Mouse (Mus musculus): ENCODE data around the gene Rnf11. TPM values are rescaled to one million over a fixed set of nuclear protein-coding genes. Genes with fewer than 3 reads are reported as not detected.
A peak's percentile ranks its signal among the peaks of the same experiment; 100 is the strongest.
"Not testable (repeated sequence)": the region's sequence is repeated elsewhere in the genome, so short reads cannot be mapped to it uniquely, and the experiment has no call there.

Rnf11 gene
- polyA plus RNA-seq, 1 experiment from 2014 or later, result 49.1 TPM

GRCm38 (mm10) chr4:109406486-109407175, 77.9 kb downstream of the Rnf11 start, which contains the start of gene Ttc39a:
TSS of gene Ttc39a (plus strand) at chr4:109406623.
- 1% methylated on average over 22 of the region's 56 CpGs for WGBS
- ATAC-seq (ENCODE audit: low FRiP score), result peak; percentile 60
- H3K4me2 ChIP-seq, result peak within 1 kb of the TSS; percentile 100
- H3K4me3 ChIP-seq (replicated peaks), result peak within 1 kb of the TSS; percentile 67
- peak within 1 kb of the TSS; percentile 78 for H3K9ac ChIP-seq
- H3K27ac ChIP-seq, result peak within 1 kb of the TSS; percentile 53
- no peaks in the 10 kb centered on the region for H3K9me3 ChIP-seq
- H3K4me1 ChIP-seq, result peaks cover 21% of the 10 kb centered on the region
- peaks cover 21% of the 10 kb centered on the region for H3K27me3 ChIP-seq
- H3K36me3 ChIP-seq (replicated peaks), result no peaks in the 10 kb centered on the region

GRCm38 (mm10) chr4:109406054-109406485, 78.5 kb downstream of the Rnf11 start:
- Histone ChIP-seq H3K4me1 (peaks cover 21% of the 10 kb centered on the region), H3K9ac (peak overlapping the region; percentile 78; the same call in 1 of the 2 replicates), H3K27me3 (peaks cover 21% of the 10 kb centered on the region), H3K27ac (peak overlapping the region; percentile 53; the same call in 1 of the 2 replicates), H3K4me2 (peak overlapping the region; percentile 100), H3K36me3 (replicated peaks) (no peaks in the 10 kb centered on the region), H3K4me3 (replicated peaks) (peak overlapping the region; percentile 67), H3K9me3 (no peaks in the 10 kb centered on the region)
- WGBS, result 9% methylated on average over 3 of the region's 3 CpGs
- peak; percentile 70 for ATAC-seq (ENCODE audit: low FRiP score)

GRCm38 (mm10) chr4:109405415-109405814, 79.1 kb downstream of the Rnf11 start:
- H3K4me3 ChIP-seq (replicated peaks), result no peak overlapping the region
- 46% methylated on average over 8 of the region's 8 CpGs for WGBS

GRCm38 (mm10) chr4:109404908-109405307, 79.6 kb downstream of the Rnf11 start:
- H3K36me3 ChIP-seq (replicated peaks); H3K4me3 ChIP-seq (replicated peaks); H3K9ac ChIP-seq; ATAC-seq (ENCODE audit: low FRiP score); H3K9me3 ChIP-seq; H3K4me2 ChIP-seq: not testable (repeated sequence)
- WGBS, result 91% methylated on average over 3 of the region's 3 CpGs
- Histone ChIP-seq H3K4me1 (peaks cover 21% of the 10 kb centered on the region), H3K27me3 (peaks cover 21% of the 10 kb centered on the region), H3K27ac (0 out of 2 replicates have a peak overlapping the region, but pooled peaks have one; percentile 11)

More at GRCm38 (mm10) chr4:109405415-109405814, 79.1 kb downstream of the Rnf11 start:
- H3K9ac ChIP-seq, result no peak overlapping the region
- peak; percentile 60; the same call in 1 of the 2 replicates for ATAC-seq (ENCODE audit: low FRiP score)
- peak overlapping the region; percentile 100; the same call in 1 of the 2 replicates for H3K4me2 ChIP-seq
- H3K36me3 ChIP-seq (replicated peaks), result no peaks in the 10 kb centered on the region
- H3K27me3 ChIP-seq, result peaks cover 21% of the 10 kb centered on the region
- no peaks in the 10 kb centered on the region for H3K9me3 ChIP-seq
- peak overlapping the region; percentile 53 for H3K27ac ChIP-seq
- peaks cover 21% of the 10 kb centered on the region for H3K4me1 ChIP-seq

GRCm38 (mm10) chr4:109401176-109401689, 83.3 kb downstream of the Rnf11 start:
- H3K27me3 ChIP-seq, result 0 out of 2 replicates have a peak, but pooled peaks cover 5% of the 10 kb centered on the region
- no peaks in the 10 kb centered on the region for H3K36me3 ChIP-seq (replicated peaks)
- no peak for ATAC-seq (ENCODE audit: low FRiP score)
- no peaks in the 10 kb centered on the region for H3K9me3 ChIP-seq
- peaks cover 8% of the 10 kb centered on the region for H3K4me1 ChIP-seq
- H3K9ac ChIP-seq, result no peak overlapping the region
- no peak overlapping the region for H3K4me3 ChIP-seq (replicated peaks)
- H3K4me2 ChIP-seq, result no peak overlapping the region
- no peak overlapping the region for H3K27ac ChIP-seq
- WGBS, result 77% methylated on average over 5 of the region's 5 CpGs

Other genes starting within 250 kb of the Rnf11 start
- gene Eps15, start 204.5 kb downstream of the Rnf11 start, polyA plus RNA-seq (2016; fragmentation: Nextera tagmentation; extraction: Ambion mirVana), result 47.4 and 48.3 TPM in 2 replicates
- 1.1 and 2.5 TPM in 2 replicates for gene Ttc39a, start 78.1 kb downstream of the Rnf11 start, polyA plus RNA-seq (2016; fragmentation: Nextera tagmentation; extraction: Ambion mirVana)
- gene 4930522H14Rik, start 46.6 kb upstream of the Rnf11 start, polyA plus RNA-seq (2016; fragmentation: Nextera tagmentation; extraction: Ambion mirVana), result not detected in 2 replicates
- gene Cdkn2c, start 182.5 kb upstream of the Rnf11 start, polyA plus RNA-seq (2016; fragmentation: Nextera tagmentation; extraction: Ambion mirVana), result 12.6 and 13.9 TPM in 2 replicates
- 40.7 and 43.2 TPM in 2 replicates for gene Faf1, start 191.9 kb upstream of the Rnf11 start, polyA plus RNA-seq (2016; fragmentation: Nextera tagmentation; extraction: Ambion mirVana)